Mouse (Mus musculus) adipocyte (in vitro differentiated cells): ENCODE measurements at regions not wholly inside any gene's neighbourhood (a gene's known extent, or its start where the extent isn't known, plus 50 kb on each side); places are given as distances from the start of the nearest gene placed in this dataset.

Source experiments
- DNase-seq: peaks from one replicate; pipeline ENCODE4 v3.0.0-alpha.2; 2016; ENCODE audit warnings: low spot score

- DNase-seq, result no peak
Measured at GRCm38 (mm10) chr1:143074999-143075398, 565.5 kb upstream of the B3galt2 start.

GRCm38 (mm10) chr1:143080441-143080840 lies 560.0 kb upstream of the B3galt2 start:
- DNase-seq, result no peak

- DNase-seq, result no peak
Measured at GRCm38 (mm10) chr1:143096904-143097303, 543.6 kb upstream of the B3galt2 start.

- no peak for DNase-seq
Measured at GRCm38 (mm10) chr1:143098307-143098706, 542.2 kb upstream of the B3galt2 start.

GRCm38 (mm10) chr1:143122185-143122584 lies 518.3 kb upstream of the B3galt2 start:
- DNase-seq, result no peak

GRCm38 (mm10) chr1:143130257-143130656 lies 510.2 kb upstream of the B3galt2 start:
- no peak for DNase-seq

GRCm38 (mm10) chr1:143132806-143133205 lies 507.7 kb upstream of the B3galt2 start:
- no peak for DNase-seq

- DNase-seq, result no peak
Measured at GRCm38 (mm10) chr1:143145111-143145984, 495.1 kb upstream of the B3galt2 start.

- no peak for DNase-seq
Measured at GRCm38 (mm10) chr1:143171286-143171685, 469.2 kb upstream of the B3galt2 start.

- no peak for DNase-seq
Measured at GRCm38 (mm10) chr1:143173836-143174235, 466.6 kb upstream of the B3galt2 start.

- DNase-seq, result no peak
Measured at GRCm38 (mm10) chr1:143192167-143192793, 448.2 kb upstream of the B3galt2 start.

GRCm38 (mm10) chr1:143200213-143200889 lies 440.1 kb upstream of the B3galt2 start:
- DNase-seq, result no peak

GRCm38 (mm10) chr1:143200971-143201370 lies 439.5 kb upstream of the B3galt2 start:
- no peak for DNase-seq

GRCm38 (mm10) chr1:143202182-143202581 lies 438.3 kb upstream of the B3galt2 start:
- DNase-seq, result no peak

- DNase-seq, result no peak
Measured at GRCm38 (mm10) chr1:143204070-143204469, 436.4 kb upstream of the B3galt2 start.

GRCm38 (mm10) chr1:143206995-143207394 lies 433.5 kb upstream of the B3galt2 start:
- no peak for DNase-seq

GRCm38 (mm10) chr1:143207399-143208065 lies 432.9 kb upstream of the B3galt2 start:
- no peak for DNase-seq

- DNase-seq, result no peak
Measured at GRCm38 (mm10) chr1:143217401-143217800, 423.1 kb upstream of the B3galt2 start.

GRCm38 (mm10) chr1:143231969-143232368 lies 408.5 kb upstream of the B3galt2 start:
- DNase-seq, result no peak

GRCm38 (mm10) chr1:143258470-143259215 lies 381.8 kb upstream of the B3galt2 start:
- no peak for DNase-seq

- DNase-seq, result no peak
Measured at GRCm38 (mm10) chr1:143263263-143264038, 377.0 kb upstream of the B3galt2 start.
